Mouse (Mus musculus) testis, postnatal 14 days (tissue): ENCODE measurements at regions not wholly inside any gene's neighbourhood (a gene's known extent, or its start where the extent isn't known, plus 50 kb on each side); places are given as distances from the start of the nearest gene placed in this dataset.
A peak's percentile ranks its signal among the peaks of the same experiment; 100 is the strongest.
"Not testable (repeated sequence)": the region's sequence is repeated elsewhere in the genome, so short reads cannot be mapped to it uniquely, and the experiment has no call there.

ENCODE experiments used
- DNase-seq: peaks from one replicate; pipeline ENCODE4 v3.0.0; 2021; ENCODE audit warnings: low spot score

DNA sequence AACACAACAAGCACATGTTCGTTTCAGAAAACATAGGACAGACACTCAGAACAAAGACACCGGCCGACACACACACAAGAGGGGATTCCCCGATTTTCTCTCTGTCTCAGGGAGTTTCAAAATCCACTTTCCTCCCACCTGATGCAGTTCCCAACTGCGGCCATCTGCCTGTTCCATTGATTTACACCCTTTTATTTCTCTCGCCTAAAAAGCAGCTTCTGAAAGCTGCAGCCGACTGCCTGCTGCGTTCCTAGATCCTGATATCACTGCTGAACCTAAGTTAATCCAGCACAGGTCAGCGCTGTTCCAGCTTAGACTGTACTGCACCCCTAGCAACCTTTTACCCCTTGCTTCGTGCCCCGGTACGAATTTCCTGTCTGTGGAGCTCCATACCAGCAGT lies 237.0 kb downstream of the Impad1 start:
- no peak for DNase-seq

GRCm38 (mm10) chr4:4550301-4550700 lies 242.9 kb downstream of the Impad1 start:
- no peak for DNase-seq

DNA sequence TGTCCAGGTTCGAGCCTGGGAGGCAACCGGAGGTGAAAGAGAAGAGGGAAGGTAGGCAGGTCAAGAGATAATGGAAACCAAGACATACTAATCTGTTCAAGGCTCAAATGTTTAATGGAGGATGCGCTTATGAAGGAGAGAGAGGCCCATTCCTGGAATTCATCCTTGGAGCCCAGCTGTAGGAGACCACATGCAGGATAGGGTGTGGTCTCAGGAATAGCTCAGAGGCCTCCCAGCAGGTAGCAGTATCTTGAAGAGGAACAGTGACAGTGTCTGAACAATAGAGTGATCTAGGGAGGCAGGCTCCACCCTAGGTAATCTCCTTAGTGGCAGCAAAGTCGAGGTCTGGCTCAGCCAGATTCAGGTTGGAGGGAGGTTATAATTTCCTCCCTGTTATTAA lies 243.3 kb downstream of the Impad1 start:
- DNase-seq: no peak

DNA sequence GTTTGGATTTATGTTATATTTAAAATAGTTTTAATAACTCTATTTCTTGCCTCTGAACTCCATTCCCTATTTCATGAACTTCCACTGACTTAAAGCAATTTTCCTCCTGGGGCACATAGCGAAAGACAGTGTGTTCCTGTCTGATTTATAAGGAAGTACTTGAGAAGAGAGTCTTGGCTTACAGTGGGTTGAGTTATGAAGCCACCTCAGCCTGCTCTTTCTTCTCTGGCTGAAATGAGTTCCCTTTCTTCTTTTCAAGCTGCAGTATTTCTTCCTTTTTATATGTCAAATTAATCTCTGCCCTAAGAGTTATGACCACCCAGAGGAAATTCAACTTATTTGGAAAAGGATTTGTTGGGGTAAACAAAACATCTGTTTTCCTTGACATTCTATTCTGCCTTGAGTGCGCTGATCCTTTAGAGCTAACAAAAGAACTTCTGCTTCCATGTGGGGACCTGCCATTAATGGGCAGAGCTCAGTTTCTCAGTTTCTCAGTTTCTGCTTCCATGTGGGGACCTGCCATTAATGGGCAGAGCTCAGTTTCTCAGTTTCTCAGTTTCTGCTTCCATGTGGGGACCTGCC lies 255.9 kb downstream of the Impad1 start:
- DNase-seq: no peak

- DNase-seq: no peak
Observed at GRCm38 (mm10) chr4:4532196-4532595, 261.0 kb downstream of the Impad1 start.

DNA sequence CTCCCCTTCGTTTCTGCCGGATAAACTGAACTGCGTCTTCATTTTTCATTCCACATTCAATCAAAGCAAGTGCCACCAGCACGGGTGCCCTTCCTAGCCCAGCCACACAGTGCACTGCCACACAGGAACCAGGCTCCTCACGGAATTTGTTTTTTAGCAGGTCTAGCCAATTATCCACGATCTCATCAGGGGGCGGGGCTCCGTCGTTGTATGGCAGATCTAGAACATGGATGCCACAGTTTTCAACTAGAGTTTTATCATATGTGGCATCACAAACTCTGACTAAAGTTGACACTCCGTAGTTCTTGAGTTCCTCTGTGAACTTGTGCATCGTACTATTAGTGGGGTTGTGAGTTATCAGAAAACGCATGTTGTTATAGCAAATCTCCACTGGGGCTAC lies 264.8 kb downstream of the Impad1 start:
- no peak for DNase-seq

GRCm38 (mm10) chr4:4521757-4522156 lies 271.4 kb downstream of the Impad1 start:
- no peak for DNase-seq

DNA sequence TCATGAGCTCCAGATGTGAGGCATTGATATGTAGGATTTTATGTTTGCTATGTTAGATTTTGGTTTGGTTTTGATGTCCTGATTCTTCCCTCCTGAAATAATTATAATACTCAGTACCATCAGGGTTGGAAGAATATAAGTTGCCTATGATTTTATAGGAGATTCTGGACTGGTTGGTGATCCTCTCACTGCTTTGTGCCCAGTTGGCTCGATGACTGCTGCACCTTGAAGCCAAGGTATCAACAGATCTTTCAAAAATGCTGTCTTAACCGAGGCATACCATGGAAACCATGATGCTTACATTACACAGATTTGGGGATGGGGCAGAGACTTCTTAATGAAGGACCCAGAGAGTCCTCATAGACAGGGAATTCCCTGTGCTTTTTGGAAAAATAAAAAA lies 274.4 kb downstream of the Impad1 start:
- no peak for DNase-seq

GRCm38 (mm10) chr4:4513351-4513750 lies 279.8 kb downstream of the Impad1 start:
- no peak for DNase-seq

DNA sequence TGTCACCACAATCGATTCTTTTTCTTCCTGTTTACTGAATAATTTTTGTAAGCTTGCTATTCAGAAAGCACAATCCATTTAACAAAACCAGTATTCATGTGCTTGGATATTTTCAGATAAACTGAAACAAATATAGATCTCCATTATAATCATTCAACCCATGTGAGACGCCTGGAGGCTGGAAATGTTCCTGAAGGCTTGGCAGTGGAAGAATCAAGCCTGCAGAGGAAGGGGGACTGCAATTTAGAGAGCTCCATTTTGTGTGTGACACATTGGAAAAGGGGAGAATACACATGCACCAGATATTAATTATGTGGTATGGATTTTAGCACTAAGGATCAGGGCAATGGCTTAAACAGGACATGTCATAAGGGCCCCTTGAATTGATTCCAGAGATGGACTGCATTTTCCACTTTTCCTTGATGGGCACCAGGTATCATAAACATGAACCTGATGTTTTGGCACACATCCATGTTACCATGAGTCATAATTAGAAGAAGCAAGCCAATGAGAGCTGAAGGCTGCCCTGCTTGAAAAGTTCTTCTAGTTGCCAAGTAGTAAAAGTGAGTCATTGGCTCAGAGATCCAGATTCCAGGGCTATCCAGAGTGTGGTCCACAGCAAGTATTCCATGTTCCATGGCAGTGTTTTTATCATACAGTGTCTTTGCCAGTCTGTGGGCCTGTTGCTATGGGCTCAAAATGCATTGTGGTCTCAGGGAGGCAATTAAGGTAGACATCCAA lies 282.8 kb downstream of the Impad1 start:
- DNase-seq: no peak

GRCm38 (mm10) chr4:4509296-4509695 lies 283.9 kb downstream of the Impad1 start:
- no peak for DNase-seq

DNA sequence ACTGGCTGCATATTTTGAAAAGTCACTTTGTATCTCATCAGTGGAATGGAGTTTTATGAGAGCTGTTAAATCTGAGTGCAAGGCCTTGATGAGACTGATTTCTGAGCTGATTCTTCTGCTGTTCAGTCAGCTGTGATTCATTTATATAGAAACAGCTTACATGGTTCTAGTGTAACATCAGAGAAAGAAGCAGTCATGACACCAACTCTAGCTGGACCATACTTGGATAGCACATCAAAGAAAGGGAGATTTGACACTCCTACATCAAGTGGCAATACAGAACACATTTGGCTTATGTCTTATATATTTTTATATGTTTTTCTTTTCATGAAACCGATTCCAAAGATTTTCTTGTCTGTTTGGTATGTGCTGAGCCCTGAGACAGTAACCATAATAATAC lies 296.0 kb downstream of the Impad1 start:
- DNase-seq: no peak

GRCm38 (mm10) chr4:4496181-4496580 lies 297.0 kb downstream of the Impad1 start:
- DNase-seq: no peak

- no peak for DNase-seq
Observed at GRCm38 (mm10) chr4:4465169-4465714, 327.9 kb downstream of the Impad1 start.

DNA sequence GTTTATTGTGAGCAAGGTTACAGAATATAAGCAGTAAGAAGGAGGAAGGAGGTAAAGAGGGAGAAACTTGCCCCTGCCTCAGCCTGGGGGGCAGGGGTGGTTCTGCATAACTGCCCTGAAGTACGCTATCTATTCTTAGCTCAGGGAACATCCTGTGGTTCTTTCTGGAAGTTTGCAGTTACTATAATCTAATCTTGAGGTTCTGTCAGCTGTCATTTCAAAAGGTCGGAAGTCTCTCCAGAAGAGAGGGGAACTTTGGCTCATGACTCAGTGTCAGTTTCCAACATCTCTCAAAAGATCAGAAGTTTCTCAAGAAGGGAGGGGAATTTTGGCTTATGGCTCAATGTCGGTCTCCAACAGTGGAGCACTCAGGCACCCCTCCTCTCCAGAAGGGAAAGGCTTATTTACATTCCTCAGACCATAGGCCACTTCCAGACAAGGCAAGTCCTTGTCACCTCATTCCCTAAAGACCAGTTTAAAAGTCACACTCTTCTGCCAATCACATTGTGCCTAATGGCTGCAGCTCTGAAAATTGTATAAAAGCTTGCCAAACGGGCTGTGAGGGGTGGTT lies 328.9 kb downstream of the Impad1 start:
- no peak for DNase-seq

DNA sequence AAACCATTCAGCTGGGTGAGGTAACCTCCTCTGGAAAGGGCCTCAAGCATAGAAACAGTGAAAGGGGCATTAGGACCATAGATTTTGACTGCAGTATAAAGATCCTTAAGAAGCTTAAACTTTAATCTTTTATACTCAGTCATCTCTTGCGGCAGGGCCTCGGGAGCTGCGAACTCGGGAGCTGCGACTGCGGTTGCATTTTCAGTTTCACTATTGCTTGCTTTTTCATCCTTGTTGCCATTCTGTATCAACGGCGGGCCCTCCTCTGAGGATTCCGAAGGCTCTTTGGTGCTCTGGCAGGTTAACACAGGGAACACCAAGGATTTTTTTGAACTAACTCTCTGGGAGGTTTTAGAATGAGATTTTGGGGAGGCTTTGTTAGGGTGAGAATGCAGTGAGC lies 333.9 kb downstream of the Impad1 start:
- peak; percentile 6 for DNase-seq

DNA sequence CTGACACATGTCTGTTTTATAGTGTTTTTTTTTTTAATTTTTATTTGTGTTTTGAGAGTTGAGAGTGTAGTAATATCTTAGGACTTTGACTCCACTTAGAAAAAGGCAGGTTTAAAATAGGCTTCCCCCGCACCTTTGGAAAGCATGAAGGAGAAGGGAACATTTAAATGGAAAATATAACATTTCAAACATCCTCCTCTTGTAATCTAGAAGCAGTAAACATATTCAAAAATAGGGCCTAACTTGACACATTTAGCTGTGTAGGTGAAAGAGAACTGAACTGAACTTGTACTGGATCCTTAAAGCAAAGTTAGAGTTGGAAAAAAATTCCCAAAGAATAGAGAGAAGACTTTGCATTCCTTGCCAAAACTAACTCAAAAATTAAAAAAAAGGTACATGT lies 343.1 kb downstream of the Impad1 start:
- no peak for DNase-seq

DNA sequence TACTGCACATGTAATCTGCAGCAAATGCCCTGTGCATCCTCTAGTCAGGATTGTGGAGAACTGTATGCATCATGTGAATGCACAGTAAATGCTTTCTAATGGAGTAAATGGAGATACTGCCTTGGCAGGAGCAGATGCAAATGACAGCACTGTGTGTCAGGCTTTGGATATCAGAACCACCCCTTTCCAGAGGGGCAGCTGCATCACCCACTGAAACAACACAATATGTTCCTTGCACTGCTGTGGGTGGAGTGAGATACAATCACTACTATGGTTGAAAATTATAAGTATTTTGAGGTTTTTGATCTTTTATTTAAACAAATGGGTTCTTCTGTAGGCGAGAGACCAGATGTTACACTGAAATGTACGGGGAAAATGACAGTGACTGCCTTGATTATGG lies 350.5 kb downstream of the Impad1 start:
- no peak for DNase-seq

- no peak for DNase-seq
Observed at GRCm38 (mm10) chr4:4437559-4437958, 355.6 kb downstream of the Impad1 start.

GRCm38 (mm10) chr4:4424526-4424925 lies 347.2 kb upstream of the Sdr16c6 start:
- DNase-seq: not testable (repeated sequence)

- no peak for DNase-seq
Observed at GRCm38 (mm10) chr4:4403812-4404211, 326.5 kb upstream of the Sdr16c6 start.

DNA sequence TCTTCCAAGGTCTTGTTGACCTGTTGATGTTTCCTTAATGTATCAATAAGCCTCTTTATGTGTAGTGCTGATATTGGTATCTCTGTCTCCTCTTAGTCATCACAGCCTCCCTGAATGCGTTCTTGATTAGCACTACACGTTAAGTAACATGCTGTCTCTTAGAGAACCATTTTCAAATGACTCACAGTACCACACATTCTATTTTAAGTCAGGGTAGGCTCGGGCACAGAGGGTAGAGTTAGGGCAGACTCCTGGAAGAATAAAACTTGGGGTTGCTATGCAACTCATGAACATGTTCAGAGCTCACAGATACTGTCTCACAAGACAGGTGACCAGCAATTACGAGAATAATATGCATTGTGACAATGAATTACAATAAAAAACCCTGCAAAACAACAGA lies 320.1 kb upstream of the Sdr16c6 start:
- no peak for DNase-seq

DNA sequence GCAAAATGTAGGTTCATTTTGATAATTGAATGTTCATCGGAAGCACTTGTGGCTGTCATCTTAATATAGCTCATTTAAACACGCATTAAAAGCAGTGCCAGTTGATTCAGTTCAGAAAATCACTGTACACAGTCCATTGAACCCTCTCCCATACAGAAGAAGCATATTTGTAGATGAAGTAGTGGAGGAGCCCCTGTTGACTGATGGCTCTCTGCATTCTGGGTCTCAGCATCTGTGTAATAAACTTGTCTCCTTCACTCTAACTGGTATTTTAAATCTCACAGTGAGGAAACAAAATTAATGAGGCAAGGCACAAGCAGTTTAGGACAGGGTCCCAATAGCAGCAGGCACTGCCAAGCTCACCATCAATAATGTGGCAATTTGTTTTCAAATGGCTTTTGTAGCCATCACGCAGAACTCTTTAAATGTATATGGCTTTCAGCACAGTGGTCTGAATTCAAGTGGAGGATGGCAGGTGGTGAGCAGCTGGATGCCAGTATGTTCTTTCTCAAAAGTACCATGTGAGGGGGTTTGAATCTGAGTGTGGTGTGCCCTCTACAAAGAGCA lies 302.8 kb upstream of the Sdr16c6 start:
- DNase-seq: no peak
